Mouse (Mus musculus) right cerebral cortex, postnatal 25 days (tissue): ENCODE measurements around the gene Cenpb.
"Not testable (repeated sequence)": the region's sequence is repeated elsewhere in the genome, so short reads cannot be mapped to it uniquely, and the experiment has no call there.

Source experiments
- DNase-seq: peaks from one replicate; pipeline ENCODE4 v3.0.0; 2022

Gene Cenpb

DNA sequence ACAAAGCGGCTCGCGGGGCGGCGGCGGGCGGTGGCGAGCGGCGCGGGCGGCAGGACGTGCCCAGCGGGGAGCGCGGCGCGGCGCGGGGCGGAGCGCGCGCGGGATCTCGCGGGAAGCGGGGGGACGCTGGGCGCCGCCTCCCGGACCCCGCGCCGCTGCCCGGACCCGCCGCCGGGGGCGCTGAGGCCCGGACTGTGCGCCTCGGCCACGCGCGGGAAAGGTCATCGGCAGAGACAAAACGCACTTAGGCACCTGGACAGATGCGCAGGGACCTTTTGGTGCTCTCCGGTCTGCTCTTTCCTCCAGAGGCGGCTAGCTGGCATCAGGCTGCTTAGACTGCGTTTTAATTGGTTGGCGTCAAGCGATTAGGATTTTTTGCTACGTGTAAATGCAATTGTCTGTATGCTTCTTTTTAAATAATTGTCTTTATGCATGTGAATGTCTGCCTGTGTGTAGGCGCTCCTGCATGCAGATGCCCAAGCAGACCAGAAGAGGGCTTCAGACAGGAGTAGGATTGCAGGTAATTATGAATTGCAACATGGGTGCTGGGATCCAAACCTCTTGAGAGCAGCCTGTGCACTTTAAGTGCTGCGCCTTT is at the start of gene Cenpb:
Cenpb (minus strand) TSS at position 78 of the 598 bp plus-strand sequence.
- DNase-seq = peak; percentile 88

DNA sequence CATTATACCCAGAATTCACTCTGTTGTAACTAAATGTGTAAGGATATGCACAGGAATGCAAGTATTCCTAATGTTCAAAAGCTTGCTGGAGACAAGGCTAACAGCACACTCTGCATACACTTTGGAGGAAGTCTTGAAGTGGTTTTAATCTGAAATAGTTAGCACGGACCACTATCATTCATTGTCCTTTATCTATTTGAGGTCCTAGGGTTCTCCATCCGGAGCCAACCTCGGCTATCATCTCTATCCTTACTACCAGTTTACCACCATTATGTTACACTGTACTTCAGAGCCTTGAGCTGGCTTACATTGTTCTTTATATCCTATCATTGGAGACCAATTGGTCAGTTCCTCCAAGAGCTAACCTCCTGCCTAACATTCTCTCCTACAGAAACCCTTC is 47.4 kb upstream of the Cenpb start:
- no peak for DNase-seq

DNA sequence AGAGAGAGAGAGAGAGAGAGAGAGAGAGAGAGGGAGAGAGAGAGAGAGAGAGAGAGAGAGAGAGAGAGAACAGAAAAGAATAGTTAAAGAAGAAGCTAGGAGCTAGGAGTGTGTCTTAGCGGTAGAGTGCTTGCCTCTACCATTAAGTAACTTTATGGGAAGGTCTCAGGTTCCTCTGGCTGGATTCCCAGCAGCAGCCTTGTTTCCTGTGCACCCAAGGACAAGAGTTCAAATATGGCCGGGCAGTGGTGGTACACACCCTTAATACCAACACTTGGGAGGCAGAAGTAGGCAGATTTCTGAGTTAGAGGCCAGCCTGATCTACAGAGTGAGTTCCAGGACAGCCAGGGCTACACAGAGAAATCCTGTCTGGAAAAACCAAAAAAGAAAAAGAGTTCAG is 46.8 kb upstream of the Cenpb start:
- not testable (repeated sequence) for DNase-seq

DNA sequence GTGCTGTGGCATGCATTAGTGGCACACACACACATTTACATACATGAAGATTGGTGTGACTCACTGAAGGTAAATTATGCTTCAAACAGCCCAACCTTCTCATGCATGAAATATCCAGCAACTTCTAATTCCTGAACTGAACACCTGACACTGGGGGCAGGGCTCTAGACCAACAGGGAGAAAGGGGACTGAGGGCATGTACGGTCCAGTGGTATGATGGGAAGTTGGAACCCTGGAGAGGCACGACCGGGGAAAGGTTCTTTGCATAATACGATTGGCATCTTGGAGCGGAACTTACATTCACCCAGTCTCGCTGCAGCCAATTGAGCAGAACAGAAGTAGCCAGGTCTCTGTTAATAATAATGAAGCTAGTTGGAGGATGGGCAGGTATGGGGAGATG is 45.3 kb upstream of the Cenpb start:
- DNase-seq = no peak

DNA sequence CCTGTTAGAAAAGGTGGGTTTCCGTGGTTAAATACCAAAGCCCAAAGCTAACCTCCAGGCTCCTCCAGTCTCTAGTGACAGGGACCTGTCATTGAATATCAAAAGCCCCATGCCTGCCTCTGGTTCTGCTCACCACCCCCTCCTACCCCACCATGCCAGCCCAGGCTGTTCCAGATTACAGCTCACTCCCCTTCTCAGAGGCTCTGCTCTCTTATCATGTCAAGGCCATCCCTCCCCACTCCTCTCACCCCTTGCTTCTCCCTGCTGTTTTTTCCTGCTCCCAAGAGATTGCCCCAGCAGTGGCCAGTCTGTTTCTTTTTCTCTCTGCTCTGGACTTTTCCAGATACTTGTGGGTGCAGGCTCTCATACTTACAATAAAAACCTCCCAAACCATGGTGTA is 43.7 kb upstream of the Cenpb start:
- DNase-seq = no peak

DNA sequence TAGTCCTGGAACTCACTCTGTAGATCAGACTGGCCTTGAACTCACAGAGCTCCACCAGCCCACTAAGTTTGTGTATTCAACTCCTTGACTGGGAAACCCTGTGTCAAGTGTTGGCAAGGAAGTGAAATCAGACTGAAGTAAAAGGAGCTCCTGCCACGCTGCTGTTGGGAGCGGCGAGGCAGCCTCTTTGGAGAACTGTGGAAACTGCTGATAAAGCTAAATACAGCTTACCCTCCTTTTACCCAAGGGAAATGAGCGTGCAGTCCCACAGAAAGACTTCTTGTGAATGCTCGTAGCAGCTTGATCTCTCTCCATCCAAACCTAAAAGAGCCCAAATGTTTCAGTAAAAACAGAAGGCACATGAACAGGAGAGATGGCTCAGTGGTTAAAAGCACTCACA is 42.7 kb upstream of the Cenpb start:
- no peak for DNase-seq

DNA sequence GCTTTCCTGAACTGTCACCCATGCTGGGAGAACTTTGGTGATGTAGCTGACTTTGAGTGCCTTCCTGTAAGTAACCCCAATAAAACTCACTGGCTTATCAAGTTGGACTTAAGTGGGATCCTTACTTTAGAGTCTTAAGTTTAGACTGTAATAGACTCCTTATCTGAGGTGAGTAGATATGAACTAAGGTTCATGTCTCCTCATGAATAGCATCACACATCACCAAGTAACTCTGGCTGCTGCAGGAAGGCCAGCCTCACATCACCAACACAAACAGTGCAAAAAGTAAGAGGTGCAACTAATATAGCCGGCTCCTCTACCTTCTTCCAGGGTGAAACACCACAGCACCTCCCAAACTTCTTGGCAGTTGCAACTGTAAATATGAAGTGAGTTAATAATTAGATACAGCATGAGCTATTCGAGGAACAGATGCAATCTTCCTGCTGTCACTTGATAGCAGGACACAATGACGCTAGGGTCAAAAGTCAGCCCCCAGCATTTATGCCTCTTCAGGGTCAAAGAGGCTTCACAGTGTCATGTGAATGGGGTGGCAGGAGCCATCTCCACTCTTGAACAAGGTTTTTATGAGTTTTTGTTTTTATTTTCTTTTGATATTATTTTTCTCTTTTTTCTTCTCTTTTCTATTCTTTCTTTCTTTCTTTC is 42.1 kb upstream of the Cenpb start:
- no peak for DNase-seq

DNA sequence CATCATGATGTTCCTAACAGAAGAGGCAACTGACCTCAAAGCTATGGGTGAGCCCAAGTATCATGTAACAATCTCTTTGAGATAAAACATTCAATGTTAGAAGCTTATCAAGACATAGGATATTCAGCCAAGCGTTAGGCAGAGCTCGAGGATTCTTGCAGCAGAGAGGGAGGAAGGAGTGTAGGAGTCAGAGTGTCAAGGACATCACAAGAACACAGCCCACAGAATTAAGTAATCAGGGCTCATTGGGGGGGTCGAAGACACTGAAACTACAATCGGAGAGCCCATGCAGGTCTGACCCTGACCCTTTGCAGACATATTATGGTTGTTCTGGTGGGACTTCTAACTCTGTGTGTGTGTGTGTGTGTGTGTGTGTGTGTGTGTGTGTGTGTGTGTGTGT is 40.2 kb upstream of the Cenpb start:
- no peak for DNase-seq

DNA sequence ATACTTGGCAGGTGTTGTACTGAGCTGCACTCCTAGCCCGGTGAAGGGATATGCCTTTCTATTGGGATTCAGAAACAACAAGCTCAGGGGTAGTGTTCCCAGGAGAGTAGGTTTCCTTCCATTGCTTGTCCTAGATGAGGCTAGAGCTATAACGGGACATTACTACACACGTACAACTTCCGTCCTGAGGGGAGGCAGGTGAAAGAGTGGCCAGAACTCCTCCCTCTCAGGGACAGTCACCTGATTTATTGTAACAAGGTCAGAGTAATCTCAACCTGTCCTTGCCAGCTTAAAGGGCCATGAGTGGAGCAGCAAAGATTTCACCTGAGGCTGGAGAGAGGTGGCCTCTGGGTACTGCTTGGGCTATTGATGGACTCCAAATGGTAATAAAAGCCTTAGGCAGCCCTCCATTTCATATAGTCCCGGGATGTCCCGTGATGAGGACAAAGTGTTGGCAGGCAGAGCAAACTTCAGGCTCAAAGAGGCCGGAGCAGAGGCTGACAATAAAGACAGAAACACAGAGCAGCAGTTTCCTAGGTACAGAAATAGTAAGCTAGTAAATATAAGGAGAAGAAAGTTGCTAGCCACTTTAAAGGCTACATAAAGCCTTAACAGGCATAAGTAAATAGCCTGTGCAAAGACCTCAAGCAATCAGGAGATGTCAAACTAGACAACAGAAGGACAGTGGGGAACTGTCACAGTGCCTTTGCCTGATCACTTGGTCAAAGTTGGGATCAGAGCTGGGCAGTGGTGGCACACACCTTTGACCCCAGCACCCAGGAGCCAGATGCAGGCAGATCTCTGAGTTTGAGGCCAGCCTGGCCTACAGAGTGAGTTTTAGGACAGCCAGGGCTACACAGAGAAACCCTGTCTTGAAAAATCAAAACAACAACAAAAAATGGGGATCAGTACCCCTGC is 36.3 kb upstream of the Cenpb start:
- DNase-seq = no peak

DNA sequence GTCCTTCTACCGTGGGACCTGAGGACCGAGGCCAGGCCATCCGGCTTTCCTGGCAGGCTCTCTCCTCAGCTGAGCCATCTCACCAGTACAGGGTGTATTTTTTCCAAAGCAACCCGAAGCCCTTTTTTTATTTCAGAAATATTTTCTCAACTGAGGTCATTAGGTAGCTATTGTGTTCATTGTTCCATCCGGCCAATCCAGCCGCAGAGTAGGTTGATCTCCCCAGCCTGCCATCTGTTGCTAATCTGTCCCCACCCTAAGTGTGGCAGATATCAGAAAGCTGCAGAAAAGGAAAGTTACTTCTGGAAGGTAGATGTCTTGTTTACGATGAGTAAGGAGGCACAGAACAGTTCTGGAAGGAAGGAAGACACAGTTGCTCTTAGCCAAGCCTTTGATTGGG is 33.9 kb upstream of the Cenpb start:
- no peak for DNase-seq

DNA sequence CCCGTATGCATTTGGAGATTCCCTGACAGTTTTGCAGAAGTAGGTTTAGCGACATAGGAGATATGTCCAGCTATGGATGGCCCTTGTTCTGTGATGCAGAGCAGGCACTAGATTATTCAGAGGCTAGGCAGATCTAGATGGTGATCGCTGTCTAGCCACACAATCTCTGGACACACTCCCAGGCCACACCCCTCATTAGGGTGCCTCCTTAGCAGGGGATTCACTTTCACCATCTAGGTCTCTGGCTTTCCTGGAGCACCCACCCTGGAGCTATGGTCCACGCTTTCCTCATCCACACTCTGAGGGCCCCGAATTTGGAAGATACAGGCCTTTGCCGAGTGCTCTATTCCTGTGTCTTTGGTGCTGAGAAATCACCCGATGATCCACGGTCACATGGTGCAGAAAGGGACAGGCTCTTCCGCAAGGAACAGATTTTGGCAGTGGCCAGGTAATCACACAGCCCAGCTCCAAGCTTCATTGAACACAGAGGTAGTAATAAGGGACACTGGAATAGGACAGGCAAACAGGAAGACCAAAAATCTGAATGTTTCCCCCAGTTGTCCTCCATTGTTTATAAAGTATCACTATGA is 31.3 kb upstream of the Cenpb start:
- no peak for DNase-seq

DNA sequence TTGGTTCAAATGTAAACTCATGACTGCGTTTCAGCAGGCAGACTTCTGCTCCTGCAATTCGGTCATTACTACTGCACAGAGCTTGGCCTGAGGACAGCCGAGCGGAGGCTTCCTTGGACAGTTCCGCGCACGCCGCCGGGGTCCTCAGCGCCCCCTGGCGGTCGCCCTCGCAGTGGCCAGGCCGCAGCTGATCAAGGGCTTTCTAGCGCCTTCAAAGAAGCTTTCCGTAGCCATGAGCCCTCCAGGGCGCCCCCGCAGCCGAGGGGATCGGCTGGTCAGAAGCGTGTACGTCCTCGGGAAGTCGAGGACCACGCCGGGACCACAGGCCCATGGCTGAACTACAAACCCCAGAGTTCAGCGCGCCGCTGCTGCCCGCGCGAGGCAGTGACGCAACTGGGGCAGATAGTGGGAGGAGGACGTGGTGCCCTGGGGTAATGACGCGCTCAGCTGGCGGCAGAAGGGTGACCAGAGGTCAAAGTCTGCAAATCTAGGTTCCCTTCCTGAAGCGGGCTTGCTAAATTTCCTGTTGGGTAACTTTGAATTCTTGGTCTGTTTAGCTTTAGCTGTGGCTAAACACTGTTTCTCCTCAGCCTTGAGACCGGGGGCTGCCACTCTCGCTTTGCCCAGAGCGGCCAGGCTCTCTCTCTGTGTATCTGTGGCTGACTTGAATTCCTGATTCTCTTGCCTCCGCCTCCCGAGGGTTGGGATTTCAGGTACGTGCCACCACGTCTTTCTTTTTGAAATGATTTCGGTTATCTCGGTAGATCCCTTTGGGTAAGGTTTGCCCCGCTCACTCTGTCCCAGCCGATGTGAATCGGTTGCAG is 30.3 kb upstream of the Cenpb start:
- DNase-seq = peak; percentile 96

DNA sequence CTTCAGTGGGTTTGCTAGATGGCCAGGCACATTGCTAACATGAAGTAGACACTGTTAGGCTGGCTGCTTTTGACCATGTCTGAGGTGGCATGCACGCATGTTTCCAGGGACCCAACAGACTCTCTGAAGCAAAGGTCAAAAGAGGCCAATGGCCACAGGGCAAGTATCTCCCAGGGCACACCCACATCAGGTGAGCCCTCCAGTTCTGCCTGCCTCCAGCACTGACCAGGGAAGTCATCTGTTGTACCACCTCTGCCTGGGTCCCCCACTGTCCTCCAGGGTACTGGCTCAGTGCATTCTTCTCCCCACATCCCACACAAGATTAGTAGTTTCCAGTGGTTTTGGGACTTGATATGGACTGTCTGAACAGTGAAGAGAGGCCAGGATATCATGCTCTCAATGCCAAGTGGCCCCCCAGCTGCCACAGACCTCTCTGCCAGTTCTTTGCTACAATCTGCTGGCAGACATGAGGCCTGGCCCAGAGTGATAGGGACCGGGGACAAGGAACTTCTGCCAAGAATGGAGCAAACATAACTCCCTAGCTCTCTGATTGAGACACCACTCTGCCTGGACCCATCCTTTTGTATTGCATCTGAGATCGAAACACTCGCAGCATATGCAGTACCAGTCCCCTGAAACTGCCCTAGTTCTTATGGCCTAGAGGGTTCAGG is 29.4 kb upstream of the Cenpb start:
- DNase-seq = no peak

DNA sequence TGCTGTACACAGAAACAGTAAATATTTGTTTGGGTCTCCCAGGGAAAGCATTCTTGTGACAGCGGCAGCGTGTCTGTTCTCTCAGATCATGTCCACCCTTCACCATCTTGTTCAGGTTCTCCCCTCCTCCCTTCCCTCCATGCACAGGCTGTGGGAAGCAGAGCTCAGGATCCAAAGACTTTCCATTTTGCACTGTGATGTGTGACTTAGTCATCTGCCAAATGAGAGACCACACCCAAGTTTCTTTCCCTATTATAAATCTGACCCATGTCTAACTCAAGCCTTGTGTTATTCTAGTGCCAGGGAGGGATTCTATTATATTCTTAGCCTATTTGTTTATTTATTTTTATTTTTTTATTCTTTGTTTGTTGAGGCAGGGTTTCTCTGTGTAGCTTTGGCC is 28.5 kb upstream of the Cenpb start:
- DNase-seq = no peak

DNA sequence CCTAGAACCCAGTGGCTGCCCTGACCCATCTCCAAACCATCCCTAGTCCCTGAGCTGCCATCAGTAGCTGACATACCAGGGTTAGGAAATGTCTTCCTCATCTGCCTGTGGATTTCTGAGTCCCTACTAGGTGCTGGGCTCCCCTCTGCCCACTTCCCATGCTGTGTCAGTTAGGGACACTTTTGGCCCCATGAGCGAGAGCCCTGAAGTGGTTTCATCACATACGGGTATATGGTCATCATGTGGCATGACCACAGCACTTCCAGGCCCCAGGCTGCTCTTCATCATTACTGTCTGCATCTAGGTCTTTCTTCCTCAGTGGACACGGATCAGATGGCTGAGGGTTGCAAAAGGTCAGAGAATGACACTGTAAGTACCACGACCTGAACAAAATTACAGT is 26.9 kb upstream of the Cenpb start, which contains the start of gene Ap5s1:
Ap5s1 (plus strand) TSS at position 301 of the 400 bp plus-strand sequence.
- DNase-seq = no peak

DNA sequence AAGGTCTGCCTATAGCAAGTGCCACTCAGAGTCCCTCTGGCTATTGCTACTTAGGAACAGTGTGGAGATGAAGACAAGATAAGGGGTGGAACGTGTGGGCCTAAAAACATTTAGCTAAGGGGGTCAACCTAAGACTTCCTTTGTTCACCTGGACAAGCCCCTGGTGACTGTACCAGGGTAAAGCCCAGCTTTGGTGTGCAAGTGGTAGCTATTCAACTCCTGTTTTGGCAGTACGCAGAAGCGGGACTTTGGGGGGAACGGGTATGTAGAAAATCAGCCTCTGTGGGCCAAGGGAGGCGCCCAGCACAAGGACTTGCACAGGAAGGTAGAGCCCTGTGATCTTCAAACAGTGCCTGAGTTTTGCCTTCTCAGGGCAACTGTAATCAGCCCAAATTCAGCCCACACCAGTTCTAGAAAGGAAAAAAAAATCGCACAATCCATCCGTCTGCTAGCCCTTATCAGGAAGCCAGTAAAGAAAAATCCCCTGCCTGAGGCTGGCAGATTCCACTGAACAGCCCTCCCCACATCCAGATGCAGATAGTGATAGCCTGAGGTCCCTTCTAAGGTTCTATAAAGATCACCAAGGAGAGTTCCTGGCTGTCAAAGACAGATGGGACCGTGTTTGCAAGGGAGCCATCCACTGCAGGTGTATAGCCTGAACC is 25.8 kb upstream of the Cenpb start:
- DNase-seq = no peak

DNA sequence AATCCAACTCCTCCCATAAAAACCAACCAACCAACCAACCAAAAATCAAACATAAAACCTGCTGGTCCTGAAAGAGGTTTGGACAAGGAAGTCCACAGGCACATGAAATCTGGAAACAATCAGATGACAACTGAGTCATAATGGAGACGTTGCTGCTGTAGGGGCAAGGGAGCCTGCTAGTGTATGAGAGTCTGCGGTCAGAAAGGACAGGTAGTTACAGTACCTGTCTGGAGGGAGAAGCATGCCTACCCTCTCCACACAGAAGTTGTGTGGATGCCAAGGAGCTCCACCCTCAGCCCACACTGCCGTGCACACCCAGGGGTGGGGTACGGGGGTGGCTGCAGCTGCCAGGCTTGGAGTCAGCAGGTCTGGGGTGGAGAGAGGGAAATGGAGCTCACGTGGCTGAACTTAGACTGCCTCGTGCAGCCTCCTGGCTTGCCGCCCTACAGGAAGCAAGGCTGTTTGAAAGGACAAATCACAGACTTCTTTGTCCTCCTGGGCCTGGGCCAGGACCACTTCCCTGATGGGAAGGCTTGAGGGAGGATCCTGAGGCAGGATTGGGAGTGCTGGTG is 24.6 kb upstream of the Cenpb start:
- peak; percentile 76 for DNase-seq

DNA sequence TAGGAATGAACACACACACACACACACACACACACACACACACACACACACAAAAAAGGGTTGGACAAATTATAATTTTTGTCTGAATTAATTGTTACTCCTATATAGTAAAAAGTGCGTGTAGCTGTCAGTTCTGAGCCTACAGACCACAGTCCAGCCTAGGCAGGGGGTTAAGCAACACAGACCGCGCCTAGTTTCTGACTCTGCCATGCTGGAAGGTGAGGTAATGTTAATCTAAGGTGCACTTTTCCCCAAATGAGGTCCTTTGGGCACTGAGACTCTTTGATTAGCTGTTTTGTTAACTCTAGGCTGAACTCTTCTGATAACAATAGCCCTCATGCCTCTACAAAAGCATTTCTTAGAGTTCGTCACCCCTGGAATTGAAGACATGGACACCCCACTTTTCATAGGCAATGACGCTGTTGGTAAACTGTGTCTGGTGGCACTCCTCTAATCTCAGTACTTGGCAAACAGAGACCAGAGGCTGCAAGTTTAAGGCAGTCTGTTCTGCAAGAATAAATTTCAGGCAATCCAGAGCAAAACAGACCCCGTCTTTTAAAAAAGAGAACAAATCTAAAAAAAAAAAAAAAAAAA is 24.0 kb upstream of the Cenpb start:
- no peak for DNase-seq

DNA sequence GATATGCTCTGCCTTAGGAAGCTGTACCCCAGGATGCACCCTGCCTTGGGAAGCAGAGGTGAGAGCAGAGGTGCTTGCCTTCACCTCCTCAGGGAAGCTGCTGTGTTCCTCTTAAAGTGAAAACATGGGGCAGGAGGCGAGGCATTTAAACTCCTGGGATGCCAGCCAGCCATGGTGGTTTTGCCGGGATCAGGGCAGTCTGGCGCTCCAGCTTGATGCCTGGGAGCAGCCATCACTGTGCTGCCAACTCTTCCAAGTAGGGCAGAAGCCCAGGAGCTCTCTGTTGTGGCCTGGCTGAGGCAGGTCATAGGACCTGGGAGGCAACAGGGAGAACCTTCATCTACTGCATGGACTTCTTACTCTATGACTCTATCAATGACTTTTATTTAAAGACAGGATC is 21.4 kb upstream of the Cenpb start:
- DNase-seq = no peak

DNA sequence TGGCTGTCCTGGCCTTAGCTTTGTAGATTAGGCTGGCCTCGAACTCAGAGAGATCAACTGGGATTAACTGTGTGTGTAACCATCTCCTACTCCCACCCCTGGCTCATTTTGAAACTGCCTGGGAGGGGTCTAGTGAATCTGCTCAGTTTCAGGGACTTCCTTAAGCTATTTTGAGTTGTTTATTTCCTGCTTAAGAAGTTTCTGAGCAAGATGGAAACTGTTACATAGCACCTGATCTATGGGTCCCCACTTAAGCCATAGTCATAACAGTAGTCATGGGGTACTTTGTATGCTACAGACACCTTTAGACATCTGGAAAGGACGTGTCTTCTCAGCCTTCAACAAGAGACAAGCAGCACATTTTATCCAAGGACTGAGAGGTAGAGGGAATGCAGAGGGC is 20.8 kb upstream of the Cenpb start:
- DNase-seq = no peak
